Mouse (Mus musculus) brain, embryonic 18.5 days (tissue): Measurements from ENCODE around the gene Olfr114.

Source experiments
- DNase-seq: peaks from one replicate; pipeline ENCODE4 v3.0.0-alpha.2; 2012; ENCODE audit warnings: low read depth, low spot score

Olfr114 gene

GRCm38 (mm10) chr17:37592643-37593042, at the start of gene Olfr114:
TSS of gene Olfr114 (minus strand) at chr17:37592743.
- DNase-seq, result no peak

GRCm38 (mm10) chr17:37627009-37627408, 34.5 kb upstream of the Olfr114 start, which contains the start of the genes Olfr115 and Olfr116:
TSS of gene Olfr115 (minus strand) at chr17:37627109.
TSS of gene Olfr116 (minus strand) at chr17:37627199.
- DNase-seq, result no peak

- DNase-seq, result no peak
These were observed 15.0 kb downstream of the Olfr114 start, which contains the start of gene Olfr113 for GRCm38 (mm10) chr17:37577563-37577962. TSS of gene Olfr113 (minus strand) at chr17:37577663.

DNA sequence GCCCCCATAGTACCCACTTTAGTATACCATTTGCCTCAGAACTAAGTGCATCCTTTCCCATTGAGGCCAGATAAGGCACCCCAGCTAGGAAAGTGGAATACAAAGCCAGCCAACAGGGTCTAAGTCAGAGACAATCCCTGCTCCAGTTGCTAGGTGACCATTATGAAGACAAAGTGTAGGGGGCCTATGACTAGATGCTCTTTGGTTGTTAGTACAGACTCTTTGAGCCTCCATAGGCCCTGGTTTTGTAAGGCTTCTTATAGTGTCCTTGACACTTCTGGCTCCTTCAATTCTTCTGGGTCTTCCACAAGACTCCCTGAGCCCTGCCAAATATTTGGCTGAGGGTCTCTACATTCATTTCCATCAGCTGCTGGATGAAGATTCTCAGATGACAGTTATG, 23.2 kb downstream of the Olfr114 start, which contains the start of gene Olfr112:
Gene Olfr112, minus strand, starts transcription at position 101 of the 400 bp plus-strand sequence.
- DNase-seq, result no peak

GRCm38 (mm10) chr17:37558913-37559615, 33.5 kb downstream of the Olfr114 start:
- no peak for DNase-seq

DNA sequence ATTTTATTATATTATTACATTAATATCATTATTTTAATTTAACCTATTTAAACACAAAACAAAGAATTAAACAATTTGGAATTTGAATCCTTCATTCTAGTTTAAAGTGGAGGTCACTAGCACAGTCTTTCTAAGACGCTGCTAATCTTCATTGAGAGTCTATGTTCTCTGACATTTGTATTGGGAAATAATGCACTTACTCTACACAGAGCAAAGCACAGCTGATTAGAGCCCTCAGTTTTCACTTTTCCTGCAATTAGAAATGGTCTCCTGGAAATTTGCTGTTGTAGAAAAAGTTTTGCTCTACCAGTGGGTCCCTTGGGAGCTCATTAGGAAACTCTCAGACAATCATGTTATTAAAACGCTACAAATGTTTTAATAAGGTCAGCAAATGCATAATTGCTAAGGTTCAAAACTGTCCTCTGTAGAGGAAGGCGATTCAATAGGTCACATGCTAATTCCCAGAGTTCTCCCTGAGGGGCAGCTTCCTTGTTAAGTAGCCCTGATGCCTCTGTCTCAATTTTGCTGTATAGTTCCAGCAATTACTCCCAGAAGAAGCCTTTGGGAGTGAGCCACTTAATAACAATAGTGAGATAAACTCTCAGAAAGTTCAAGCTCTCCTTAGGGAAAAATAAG, 48.6 kb downstream of the Olfr114 start:
- DNase-seq, result no peak

- DNase-seq, result no peak
These were observed 51.0 kb downstream of the Olfr114 start for GRCm38 (mm10) chr17:37541454-37542119.
